Mouse (Mus musculus) liver, embryonic 14.5 days (tissue): Measurements from ENCODE around the gene Nelfb. TPM values are rescaled to one million over a fixed set of nuclear protein-coding genes. Genes with fewer than 3 reads are reported as not detected.
A peak's percentile ranks its signal among the peaks of the same experiment; 100 is the strongest.

ENCODE experiments used
- ATAC-seq: fragments of 200-750 bp; cut with Nextera tagmentation; 2 replicates; pipeline ENCODE4 v1.8.0; 2017; ENCODE audit warnings: moderate number of reproducible peaks, mild to moderate bottlenecking, moderate library complexity; ENCODE audit not compliant: insufficient read depth
- DNase-seq, 3 experiments: peaks; one replicate each; pipeline ENCODE4 v3.0.0-alpha.2; 2012 to 2013; ENCODE audit warnings: low read depth in 3 of 3, low spot score in 3 of 3
- H3K27ac ChIP-seq: fragments of 300-500 bp; sonication (generic); 2 replicates; pipeline ENCODE4 v1.5.1; 2014; ENCODE audit warnings: moderate library complexity, mild to moderate bottlenecking, control low read depth, inconsistent platforms
- H3K27me3 ChIP-seq: fragments of 300-500 bp; sonication (generic); 2 replicates; pipeline ENCODE4 v1.6.1; 2014; ENCODE audit warnings: mild to moderate bottlenecking, low read length, moderate library complexity; ENCODE audit not compliant: control insufficient read depth, insufficient read depth
- H3K36me3 ChIP-seq: fragments of 300-500 bp; sonication (generic); replicated peaks from 2 replicates; pipeline ENCODE4 v1.6.1; 2014; ENCODE audit warnings: low read depth; ENCODE audit not compliant: control insufficient read depth, insufficient read depth
- H3K4me1 ChIP-seq, 2 experiments: fragments of 200-500 bp in 1 of 2; fragments of 300-500 bp in 1 of 2; sonication (generic) in 1 of 2; replicated peaks; 2 replicates each; pipeline ENCODE4 v1.6.1; 2012 to 2014; ENCODE audit warnings: antibody characterized with exemption in 1 of 2, inconsistent platforms in 1 of 2, low read length in 1 of 2; ENCODE audit not compliant: control insufficient read depth in 2 of 2, insufficient read depth in 2 of 2
- H3K4me2 ChIP-seq: fragments of 300-500 bp; sonication (generic); 2 replicates; pipeline ENCODE4 v1.6.1; 2014; ENCODE audit warnings: low read depth, mild to moderate bottlenecking, control low read depth, moderate library complexity
- H3K4me3 ChIP-seq, 2 experiments: fragments of 200-500 bp in 1 of 2; fragments of 300-500 bp in 1 of 2; sonication (generic) in 1 of 2; 2 replicates each; pipeline ENCODE4 v1.5.1; 2012 to 2014; ENCODE audit warnings: low read depth in 2 of 2, low read length in 2 of 2, mild to moderate bottlenecking in 2 of 2, control low read depth in 1 of 2, inconsistent platforms in 1 of 2, moderate library complexity in 1 of 2; ENCODE audit not compliant: insufficient read depth in 1 of 2
- H3K9ac ChIP-seq: fragments of 300-500 bp; sonication (generic); replicated peaks from 2 replicates; pipeline ENCODE4 v1.6.1; 2014; ENCODE audit warnings: mild to moderate bottlenecking, control low read depth, moderate library complexity
- H3K9me3 ChIP-seq: fragments of 300-500 bp; sonication (generic); 2 replicates; pipeline ENCODE4 v1.6.1; 2016; ENCODE audit warnings: low read length, mixed read lengths; ENCODE audit not compliant: control insufficient read depth
- CTCF ChIP-seq: IDR thresholded peaks from 2 replicates; pipeline ENCODE4 v1.5.1; 2016; ENCODE audit warnings: antibody characterized with exemption, low read depth, control low read depth
- EP300 ChIP-seq: IDR thresholded peaks from 2 replicates; pipeline ENCODE4 v1.6.1; 2016; ENCODE audit warnings: antibody characterized with exemption, low read depth
- WGBS: fragments of 180-500 bp; shearing (Covaris S2); extraction: QIAGEN DNeasy Blood & Tissue Kit; methylation state at CpG from one replicate; pipeline ENCODE4 v1.1.7; 2014; ENCODE audit not compliant: insufficient replicate concordance; 5-methylcytosine and 5-hydroxymethylcytosine counted together
- polyA plus RNA-seq, 2 experiments: library from polyadenylated mRNA; depleted of rRNA in 1 of 2; stranded (reverse) in 1 of 2; unstranded in 1 of 2; fragments of >200 nt; fragmentation: Nextera tagmentation in 1 of 2; extraction: Ambion mirVana in 1 of 2; gene quantifications; 2 replicates each; pipeline versions ENCODE4 v1.2.1 to v1.2.3; 2012 to 2014

The Nelfb gene
- polyA plus RNA-seq, 2 experiments, result 18.7 to 23.7 TPM

GRCm38 (mm10) chr2:25197946-25198345 is 13.3 kb downstream of the Nelfb start:
- peaks cover 38% of the 10 kb centered on the region for H3K36me3 ChIP-seq
- H3K9me3 ChIP-seq, result no peaks in the 10 kb centered on the region
- no peak overlapping the region for H3K4me3 ChIP-seq
- H3K27ac ChIP-seq, result no peak overlapping the region
- TF ChIP-seq CTCF (no peak), EP300 (no peak)
- DNase-seq (no peak), ATAC-seq (no peak)
- no peak overlapping the region for H3K9ac ChIP-seq
- no peaks in the 10 kb centered on the region for H3K27me3 ChIP-seq
- H3K4me1 ChIP-seq, result peaks cover 8 to 14% of the 10 kb centered on the region in 2 experiments
- H3K4me2 ChIP-seq, result no peak overlapping the region

GRCm38 (mm10) chr2:25197191-25197590 is 14.1 kb downstream of the Nelfb start:
- no peak for ATAC-seq
- TF ChIP-seq CTCF, result no peak
- TF ChIP-seq EP300, result no peak
- peaks cover 8 to 14% of the 10 kb centered on the region in 2 experiments for H3K4me1 ChIP-seq
- DNase-seq, result no peak
- H3K27ac ChIP-seq, result peak overlapping the region; percentile 77
- H3K9ac ChIP-seq, result no peak overlapping the region
- no peak overlapping the region for H3K4me3 ChIP-seq
- H3K9me3 ChIP-seq, result no peaks in the 10 kb centered on the region
- no peaks in the 10 kb centered on the region for H3K27me3 ChIP-seq
- H3K36me3 ChIP-seq, result peaks cover 30% of the 10 kb centered on the region
- WGBS, result 21% methylated on average over 2 of the region's 2 CpGs
- H3K4me2 ChIP-seq, result peak overlapping the region; percentile 63

GRCm38 (mm10) chr2:25196172-25196954 is 14.9 kb downstream of the Nelfb start, which contains the start of gene Tor4a:
Gene Tor4a (minus strand): TSS chr2:25196886.
- Histone ChIP-seq H3K9me3 (no peaks in the 10 kb centered on the region), H3K27me3 (no peaks in the 10 kb centered on the region), H3K4me2 (peak within 1 kb of the TSS; percentile 63), H3K9ac (peak within 1 kb of the TSS; percentile 62), H3K27ac (peak within 1 kb of the TSS; percentile 77), H3K4me1 (peaks cover 8 to 14% of the 10 kb centered on the region in 2 experiments), H3K36me3 (peaks cover 22% of the 10 kb centered on the region), H3K4me3 (peak within 1 kb of the TSS; percentile 48 to 52)
- no peak for TF ChIP-seq EP300
- no peak for TF ChIP-seq CTCF
- DNase-seq (no peak), ATAC-seq (peak; percentile 68)
- 3% methylated on average over 8 of the region's 8 CpGs for WGBS

DNA sequence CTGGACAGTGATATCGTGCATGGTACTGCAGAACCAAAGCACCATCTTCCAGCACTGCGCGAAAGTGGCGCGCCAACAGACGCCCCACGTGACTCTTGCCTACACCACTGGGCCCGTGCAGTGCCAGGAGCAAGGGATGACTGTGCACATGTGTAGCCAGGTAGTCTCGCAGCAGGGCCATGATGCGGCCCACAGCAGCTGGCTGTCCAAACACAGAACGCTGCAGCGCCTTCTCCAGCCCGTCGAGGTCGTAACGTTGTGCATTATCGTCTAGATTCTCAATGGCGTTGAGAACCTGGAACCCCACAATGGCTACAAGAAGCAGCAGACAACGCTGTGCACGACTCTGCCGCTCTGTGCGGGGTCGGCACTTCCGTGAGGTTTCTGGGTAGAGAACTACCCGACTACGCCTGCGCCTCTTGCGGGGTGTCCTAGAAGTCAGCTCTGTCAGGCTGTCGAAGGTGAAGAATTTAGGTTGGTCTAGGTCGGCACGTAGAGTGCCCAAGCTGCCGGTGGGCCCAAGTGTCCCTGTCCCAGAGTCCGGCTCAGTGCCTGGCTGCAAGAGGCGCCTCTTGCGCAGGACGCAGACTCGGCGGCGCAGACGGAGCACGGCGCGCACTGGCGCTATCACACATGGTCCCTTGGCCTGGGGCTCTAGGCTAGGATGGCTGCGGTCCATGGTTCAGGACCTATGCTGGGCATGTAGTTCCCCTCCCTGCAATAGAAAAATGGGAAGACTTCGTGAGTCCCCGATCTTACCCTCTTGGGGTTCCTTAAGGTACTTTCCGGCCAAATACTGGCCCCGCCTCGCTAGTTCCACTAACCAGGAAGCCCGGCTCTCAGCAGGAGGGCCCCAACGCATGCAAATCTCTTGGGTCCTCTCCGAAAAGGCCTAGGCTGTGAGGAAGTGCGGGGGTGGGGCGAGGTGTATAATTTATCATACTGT is 15.8 kb downstream of the Nelfb start:
- Histone ChIP-seq H3K36me3 (peaks cover 13% of the 10 kb centered on the region), H3K9ac (peak overlapping the region; percentile 62), H3K4me1 (peaks cover 8 to 14% of the 10 kb centered on the region in 2 experiments), H3K27me3 (no peaks in the 10 kb centered on the region), H3K27ac (peak overlapping the region; percentile 77), H3K9me3 (no peaks in the 10 kb centered on the region), H3K4me2 (peak overlapping the region; percentile 63), H3K4me3 (peak overlapping the region; percentile 48 to 52)
- no peak for DNase-seq
- no peak for TF ChIP-seq CTCF
- no peak for TF ChIP-seq EP300
- WGBS, result 4% methylated on average over 55 of the region's 55 CpGs
- ATAC-seq, result peak; percentile 64
